Mouse (Mus musculus) small intestine, adult 2 months (tissue): ENCODE measurements around the gene Fkbpl.

Experiments used
- CTCF ChIP-seq: fragments of 200-500 bp; IDR thresholded peaks from 2 replicates; pipeline ENCODE4 v1.5.1; 2012; ENCODE audit warnings: low read depth, mild to moderate bottlenecking, control low read depth, inconsistent platforms, low read length, moderate library complexity, mixed read lengths; ENCODE audit not compliant: insufficient replicate concordance, insufficient read length; ENCODE audit errors: extremely low read depth
- POLR2A ChIP-seq: fragments of 200-500 bp; IDR thresholded peaks from 2 replicates; pipeline ENCODE4 v1.6.1; 2012; ENCODE audit warnings: low read depth, mild to moderate bottlenecking, control low read depth, inconsistent platforms, low read length, moderate library complexity

DNA sequence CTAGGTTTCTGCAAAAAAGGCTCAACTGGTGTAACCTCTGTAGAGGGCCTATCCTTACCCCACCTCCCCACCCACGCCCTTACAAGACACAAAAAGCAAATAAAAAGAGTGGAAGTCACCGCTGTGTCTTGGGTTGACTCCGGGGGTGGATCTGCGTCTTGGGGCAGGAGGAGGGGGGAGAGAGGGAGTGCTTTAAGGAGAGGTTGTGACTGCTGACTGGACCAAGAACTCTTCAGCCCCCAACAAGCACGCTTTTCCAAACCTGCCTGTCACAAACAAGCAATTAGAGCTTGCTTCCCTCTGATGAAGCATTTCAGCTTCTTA is 16.0 kb upstream of the Fkbpl start:
- TF ChIP-seq POLR2A (no peak), CTCF (no peak)
